ENCODE assay signal across 24 mouse cellular contexts in the genomic region with DNA sequence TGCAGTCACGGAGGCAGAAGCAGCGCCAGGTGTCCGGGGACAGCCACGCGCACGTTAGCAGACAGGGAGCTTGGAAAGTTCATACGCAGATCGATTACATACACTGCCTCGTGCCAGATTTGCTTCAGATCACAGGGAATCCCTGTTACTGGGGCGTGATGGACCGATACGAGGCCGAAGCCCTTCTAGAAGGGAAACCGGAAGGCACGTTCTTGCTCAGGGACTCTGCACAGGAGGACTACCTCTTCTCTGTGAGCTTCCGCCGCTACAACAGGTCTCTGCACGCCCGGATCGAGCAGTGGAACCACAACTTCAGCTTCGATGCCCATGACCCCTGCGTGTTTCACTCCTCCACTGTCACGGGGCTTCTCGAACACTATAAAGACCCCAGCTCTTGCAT.
"Had no signal": no experiment of that assay in that cellular context is flagged by ENCODE, and none has a peak within 500 bp of the region (broad histone marks: within the 10 kb centered on the region; RNA-seq: fewer than 3 reads in every experiment).

No protein-coding gene starts in this region.

- H3K4me2 ChIP-seq: heart, embryonic 12.5 days; hindbrain, embryonic 12.5 days; hindbrain, embryonic 14.5 days; kidney, embryonic 15.5 days; limb, embryonic 12.5 days; liver, embryonic 11.5 days; liver, embryonic 13.5 days had no signal

- ATAC-seq: hindbrain, postnatal 0 days; intestine, embryonic 16.5 days had no signal

- H3K27me3 ChIP-seq: heart, embryonic 12.5 days; hindbrain, embryonic 12.5 days; kidney, embryonic 15.5 days; limb, embryonic 12.5 days; liver, embryonic 13.5 days had no signal

- DNase-seq: gastrocnemius, postnatal 10 days; gastrocnemius, postnatal 25 days; heart, adult 2 months; heart, postnatal 10 days; kidney, adult 11 months; kidney, adult 2 months; kidney, adult 9 months; layer of hippocampus, adult 9-11 months; layer of hippocampus, postnatal 36 days; liver; liver, embryonic 13.5 days had no signal

- H3K27ac ChIP-seq: gastrocnemius, adult 2 months; heart, adult 2 months; heart, embryonic 10.5 days; hindbrain, embryonic 10.5 days; hindbrain, embryonic 12.5 days; hindbrain, embryonic 14.5 days; hindbrain, postnatal 0 days; kidney, embryonic 15.5 days; kidney, postnatal 0 days; limb, embryonic 10.5 days; limb, embryonic 12.5 days; liver, embryonic 13.5 days had no signal

- H3K9ac ChIP-seq: heart, embryonic 12.5 days; hindbrain, embryonic 12.5 days; hindbrain, embryonic 14.5 days; kidney, embryonic 15.5 days; limb, embryonic 12.5 days; liver, embryonic 13.5 days had no signal

- H3K4me1 ChIP-seq: heart, embryonic 10.5 days; heart, embryonic 12.5 days; hindbrain, embryonic 10.5 days; kidney, embryonic 15.5 days; liver, embryonic 13.5 days had no signal

- H3K9me3 ChIP-seq: heart, embryonic 10.5 days; heart, embryonic 12.5 days; hindbrain, embryonic 10.5 days; hindbrain, embryonic 12.5 days; kidney, embryonic 15.5 days; limb, embryonic 10.5 days; limb, embryonic 12.5 days; liver, embryonic 13.5 days had no signal

- H3K4me3 ChIP-seq: gastrocnemius, adult 2 months; heart, adult 2 months; heart, embryonic 10.5 days; heart, embryonic 12.5 days; hindbrain, embryonic 10.5 days; hindbrain, embryonic 12.5 days; kidney, embryonic 15.5 days; limb, embryonic 10.5 days; limb, embryonic 12.5 days; liver, embryonic 13.5 days had no signal
